Mouse (Mus musculus): ENCODE measurements at regions not wholly inside any gene's neighbourhood (a gene's known extent, or its start where the extent isn't known, plus 50 kb on each side); places are given as distances from the start of the nearest gene placed in this dataset.

DNA sequence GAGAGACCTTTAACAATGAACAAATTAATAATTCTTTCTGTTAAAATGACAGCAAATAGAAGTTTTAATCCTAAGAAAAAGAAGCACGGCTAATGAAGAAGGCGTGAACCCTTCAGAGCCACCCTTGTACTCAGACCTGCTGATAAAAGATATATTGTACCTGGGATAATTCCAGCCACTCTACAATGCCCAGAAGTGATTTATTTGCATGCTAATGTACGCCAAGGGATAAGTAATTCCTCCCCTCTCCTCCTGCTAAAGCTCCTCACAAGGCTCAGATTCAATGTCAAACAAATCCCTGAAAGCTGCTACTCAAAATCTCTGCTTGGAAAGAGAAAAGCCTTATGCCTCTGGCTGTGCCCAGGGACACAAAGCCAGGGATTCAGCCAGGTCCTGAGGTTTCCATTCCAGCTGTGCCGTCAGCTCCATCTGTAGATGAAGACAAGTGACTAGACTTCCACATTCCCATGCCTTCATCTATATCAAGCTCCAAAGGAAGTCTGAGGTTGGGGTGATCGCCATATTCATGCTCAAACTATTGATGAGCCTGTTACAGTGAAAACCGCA lies 91.3 kb upstream of the Dcbld2 start:
- ATAC-seq (ENCODE audit: extremely low read depth, insufficient number of reproducible peaks, low FRiP score, poor library complexity, severe bottlenecking) = no peak

GRCm38 (mm10) chr16:58331087-58331486 lies 77.2 kb upstream of the Dcbld2 start:
- ATAC-seq (ENCODE audit: extremely low read depth, insufficient number of reproducible peaks, low FRiP score, poor library complexity, severe bottlenecking) = no peak

DNA sequence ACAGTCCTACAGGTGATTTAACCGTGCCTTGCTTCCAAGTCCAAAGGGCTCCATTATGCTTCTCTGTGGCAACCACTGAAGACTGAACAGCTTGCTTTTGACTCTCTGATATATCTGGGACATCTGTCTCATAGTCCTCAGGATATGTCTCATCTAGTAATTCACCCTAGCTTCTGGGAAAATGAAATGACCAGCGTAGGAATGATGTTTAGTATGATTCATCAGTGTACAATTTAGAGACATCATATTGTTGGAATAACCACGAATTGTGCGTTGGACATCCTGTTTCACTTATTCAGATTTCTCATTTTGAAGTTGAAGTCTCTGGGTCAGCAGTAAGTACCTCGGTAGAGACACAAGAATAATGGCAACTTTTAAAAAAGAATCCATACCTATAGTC lies 64.3 kb upstream of the Dcbld2 start:
- ATAC-seq (ENCODE audit: extremely low read depth, insufficient number of reproducible peaks, low FRiP score, poor library complexity, severe bottlenecking) = no peak

DNA sequence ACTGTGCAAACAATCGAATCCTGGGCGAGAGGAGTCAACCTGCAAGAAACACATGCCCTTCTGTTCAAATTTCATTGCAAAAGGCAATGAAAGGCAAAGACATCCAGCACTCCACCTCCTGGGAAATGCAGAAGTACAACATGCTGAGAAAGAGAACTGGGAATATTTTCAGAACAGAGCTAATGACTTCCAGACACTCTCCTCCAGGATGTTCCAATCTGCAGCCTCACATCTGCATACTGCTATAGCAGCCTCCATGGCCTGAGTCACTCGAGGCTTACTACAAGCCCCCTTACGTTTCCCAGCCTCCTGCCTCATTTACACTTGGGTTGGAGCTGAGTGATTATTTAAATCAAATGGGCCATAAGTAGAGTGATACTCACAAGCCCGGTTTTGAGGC lies 58.9 kb upstream of the Dcbld2 start:
- ATAC-seq (ENCODE audit: extremely low read depth, insufficient number of reproducible peaks, low FRiP score, poor library complexity, severe bottlenecking) = no peak

DNA sequence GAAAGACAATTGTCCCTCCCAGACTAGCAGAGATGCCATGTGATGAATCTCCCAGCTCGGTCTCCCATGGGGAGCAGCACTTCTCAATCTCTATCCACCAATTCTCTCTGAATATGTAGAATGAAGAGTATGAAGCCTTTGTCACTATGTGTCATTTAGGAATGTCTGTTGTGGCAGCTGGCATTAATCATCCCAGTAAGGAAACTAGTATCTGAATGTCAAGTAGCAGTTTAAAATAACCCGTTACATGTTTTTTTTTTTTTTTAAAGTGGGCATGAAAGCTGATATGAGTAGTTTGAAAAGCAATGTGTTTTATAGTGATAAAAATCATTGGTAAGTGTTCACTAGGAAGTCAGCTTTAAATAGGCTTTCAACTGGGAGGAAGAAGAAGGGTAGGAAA lies 58.4 kb upstream of the Dcbld2 start:
- no peak for ATAC-seq (ENCODE audit: extremely low read depth, insufficient number of reproducible peaks, low FRiP score, poor library complexity, severe bottlenecking)

GRCm38 (mm10) chr16:58352156-58352555 lies 56.1 kb upstream of the Dcbld2 start:
- ATAC-seq (ENCODE audit: extremely low read depth, insufficient number of reproducible peaks, low FRiP score, poor library complexity, severe bottlenecking) = no peak

DNA sequence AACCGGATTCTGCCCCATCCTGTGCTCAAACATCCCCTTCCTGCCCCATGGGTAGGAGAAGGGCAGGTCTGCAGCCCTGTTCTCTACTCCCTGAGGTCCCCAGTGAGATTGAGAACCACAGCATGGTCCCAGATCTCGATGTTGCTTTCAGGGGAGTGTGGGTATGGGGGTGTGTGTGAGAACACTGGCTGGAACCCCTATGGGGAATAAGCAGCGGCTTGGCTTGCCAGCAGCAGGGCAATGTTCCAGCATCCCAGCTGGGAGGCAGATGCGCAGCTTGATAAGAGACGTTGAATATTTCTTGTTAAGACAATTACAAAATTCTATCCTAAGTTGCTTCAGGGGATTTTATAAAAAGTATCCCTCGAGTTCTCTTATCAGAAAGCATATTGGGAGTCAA lies 53.7 kb upstream of the Dcbld2 start:
- no peak for ATAC-seq (ENCODE audit: extremely low read depth, insufficient number of reproducible peaks, low FRiP score, poor library complexity, severe bottlenecking)
